Mouse (Mus musculus) lung, postnatal 36 days (tissue): ENCODE measurements around the gene Ppfibp1.
"Not testable (repeated sequence)": the region's sequence is repeated elsewhere in the genome, so short reads cannot be mapped to it uniquely, and the experiment has no call there.

Experiments used
- DNase-seq: peaks from one replicate; pipeline ENCODE4 v3.0.0; 2022; ENCODE audit warnings: mixed read lengths

The Ppfibp1 gene

DNA sequence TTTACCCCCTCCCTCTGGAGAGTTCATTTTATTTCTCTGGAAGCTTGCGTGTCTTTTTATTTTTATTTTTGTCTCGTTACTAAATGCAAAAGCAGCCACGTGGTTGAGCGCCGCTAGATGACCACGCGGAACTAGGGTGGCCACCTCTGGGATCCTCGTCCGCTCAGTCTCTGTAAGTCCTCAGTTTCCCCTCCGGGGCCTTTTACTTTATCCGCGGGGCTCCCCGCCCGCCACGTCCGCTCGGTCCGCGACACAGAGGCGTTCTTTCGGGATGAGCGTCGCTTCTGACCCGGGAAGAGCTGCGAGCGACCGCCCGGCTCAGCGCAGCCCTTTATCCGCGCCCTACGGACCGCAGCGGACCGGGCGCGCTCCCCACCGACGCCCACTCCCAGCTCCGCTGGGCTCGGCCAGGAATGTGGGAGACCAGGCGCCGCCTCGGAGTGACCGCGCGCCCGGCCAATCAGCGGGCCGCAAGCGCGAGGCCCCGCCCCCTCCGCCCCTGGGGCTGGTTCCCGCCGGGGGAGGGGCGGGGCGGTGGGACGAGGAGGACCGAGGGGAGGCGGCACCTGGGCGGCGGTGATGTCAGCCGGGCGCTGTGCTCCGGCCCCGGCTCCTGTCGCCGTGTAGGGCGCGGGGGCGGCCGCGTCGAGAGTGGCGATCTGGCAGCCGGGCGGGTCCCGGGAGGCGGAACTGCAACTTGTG is at the start of gene Ppfibp1:
Gene Ppfibp1 (plus strand): TSS at position 530 of the 702 bp plus-strand sequence.
- peak; percentile 96 for DNase-seq

DNA sequence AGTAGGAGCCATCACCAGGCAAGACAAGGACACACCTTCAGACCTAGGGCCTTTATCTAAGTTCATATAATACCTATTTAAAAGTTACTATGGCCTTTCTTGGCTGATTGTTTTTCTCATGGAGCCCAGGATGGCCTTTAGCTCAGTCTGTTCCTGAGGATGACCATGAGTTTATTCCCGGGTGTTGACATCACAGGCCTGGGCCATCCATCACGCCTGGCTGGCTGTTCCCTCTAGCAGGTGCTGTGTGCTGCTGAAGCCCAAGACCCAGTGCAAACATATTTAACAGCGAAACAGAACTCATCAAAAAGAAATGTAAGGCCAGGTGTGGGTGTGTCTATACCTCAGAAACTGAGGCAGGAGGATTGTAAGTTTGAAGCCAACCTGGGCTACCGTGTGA is 49.4 kb upstream of the Ppfibp1 start:
- no peak for DNase-seq

DNA sequence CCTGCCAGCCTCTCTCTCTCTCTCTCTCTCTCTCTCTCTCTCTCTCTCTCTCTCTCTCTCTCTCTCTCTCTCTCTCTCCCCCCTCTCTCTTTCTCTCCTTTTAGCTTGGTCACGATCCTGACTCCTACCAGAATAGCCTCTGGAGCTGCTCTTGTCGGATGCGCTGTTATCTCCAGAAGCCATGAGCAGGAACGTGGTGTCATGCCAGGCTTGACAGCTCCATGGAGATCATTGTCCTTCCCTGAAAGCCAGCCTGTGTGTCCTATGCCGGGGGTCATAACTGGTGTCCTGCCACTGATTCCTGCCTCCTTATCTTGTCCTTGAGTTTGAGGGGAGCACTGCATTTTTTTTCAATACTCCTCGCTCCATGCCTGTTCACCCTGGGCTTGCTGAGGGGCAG is 43.4 kb upstream of the Ppfibp1 start:
- DNase-seq: no peak

DNA sequence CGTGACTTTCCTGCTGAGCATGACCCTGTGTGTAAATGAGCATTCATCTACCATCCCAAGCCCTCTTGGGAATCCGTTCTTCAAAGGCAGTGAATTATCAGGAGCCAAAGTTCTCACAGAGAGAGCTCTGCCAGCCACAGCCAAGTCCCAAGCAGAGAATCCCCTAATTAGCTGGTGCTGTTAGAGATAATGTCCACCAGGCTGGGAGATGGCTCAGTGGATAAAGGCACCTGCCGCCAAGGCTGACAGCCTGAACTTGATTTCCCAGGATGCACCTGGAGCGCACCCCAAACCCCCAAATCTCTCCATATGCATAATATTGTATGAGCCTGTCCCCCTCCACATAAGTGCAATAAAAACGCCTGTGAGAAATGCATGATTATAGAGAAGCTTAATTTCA is 42.9 kb upstream of the Ppfibp1 start:
- DNase-seq: no peak

DNA sequence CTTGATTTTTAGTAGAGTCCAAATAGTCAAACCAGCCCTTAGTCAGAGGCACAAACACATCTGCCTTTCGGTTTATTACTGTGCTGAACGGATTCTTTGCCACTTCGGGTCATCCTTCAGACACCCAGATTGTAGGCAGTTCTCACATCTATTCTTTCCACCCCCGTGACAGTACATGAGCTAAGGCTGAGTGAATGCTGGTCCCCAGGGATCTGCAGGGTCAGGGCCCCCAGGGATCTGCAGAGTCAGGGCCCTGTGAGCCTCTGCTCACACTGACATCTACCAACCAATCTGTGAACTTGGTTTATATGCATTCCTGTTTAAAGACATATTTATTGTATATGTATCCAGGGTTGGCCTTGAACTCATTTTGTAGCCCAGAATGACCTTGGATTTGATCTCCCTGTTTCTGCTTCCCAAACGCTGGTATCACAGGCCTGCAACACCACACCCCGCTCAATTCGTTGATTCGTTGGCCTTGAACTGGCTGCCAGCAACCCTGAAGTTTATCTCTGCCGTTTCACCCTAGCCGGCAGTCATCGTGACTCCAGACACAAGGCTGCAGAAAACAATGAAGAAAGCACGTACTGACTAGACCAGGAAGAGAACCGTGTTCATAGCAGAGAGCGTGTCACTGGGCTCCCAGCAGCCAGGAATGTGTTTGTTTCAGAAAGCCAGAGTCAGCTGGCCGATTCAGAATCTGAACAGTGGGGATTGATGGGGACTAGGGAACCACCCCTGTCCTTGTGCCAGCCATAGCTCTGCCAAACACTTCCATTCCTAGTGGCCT is 42.1 kb upstream of the Ppfibp1 start:
- peak; percentile 43 for DNase-seq

GRCm38 (mm10) chr6:146847402-146847801 is 40.9 kb upstream of the Ppfibp1 start:
- no peak for DNase-seq

- DNase-seq: no peak
Observed at GRCm38 (mm10) chr6:146848281-146848680, 40.0 kb upstream of the Ppfibp1 start.

- DNase-seq: no peak
Observed at GRCm38 (mm10) chr6:146850050-146850449, 38.2 kb upstream of the Ppfibp1 start, which contains the start of gene Smco2. Gene Smco2 (plus strand): TSS chr6:146850104.

DNA sequence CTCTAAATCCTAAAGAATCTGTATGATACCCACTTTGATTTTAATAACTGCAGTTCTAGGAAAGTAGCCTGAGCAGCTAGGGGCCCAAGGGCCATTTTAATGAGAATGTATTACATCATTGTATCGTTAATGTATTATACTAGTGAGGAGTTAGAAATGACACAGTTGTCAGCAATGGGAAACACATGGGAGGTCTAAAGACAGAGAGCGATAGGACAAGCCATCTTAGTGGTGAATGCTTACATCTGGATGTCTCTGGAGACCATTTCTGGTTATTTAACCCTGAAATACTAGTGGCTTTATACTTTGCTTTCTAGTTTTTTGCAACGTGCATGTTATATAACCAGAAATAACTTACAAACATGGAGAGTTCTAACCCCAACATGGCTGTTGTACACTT is 36.4 kb upstream of the Ppfibp1 start:
- no peak for DNase-seq

GRCm38 (mm10) chr6:146852739-146853138 is 35.5 kb upstream of the Ppfibp1 start:
- no peak for DNase-seq

DNA sequence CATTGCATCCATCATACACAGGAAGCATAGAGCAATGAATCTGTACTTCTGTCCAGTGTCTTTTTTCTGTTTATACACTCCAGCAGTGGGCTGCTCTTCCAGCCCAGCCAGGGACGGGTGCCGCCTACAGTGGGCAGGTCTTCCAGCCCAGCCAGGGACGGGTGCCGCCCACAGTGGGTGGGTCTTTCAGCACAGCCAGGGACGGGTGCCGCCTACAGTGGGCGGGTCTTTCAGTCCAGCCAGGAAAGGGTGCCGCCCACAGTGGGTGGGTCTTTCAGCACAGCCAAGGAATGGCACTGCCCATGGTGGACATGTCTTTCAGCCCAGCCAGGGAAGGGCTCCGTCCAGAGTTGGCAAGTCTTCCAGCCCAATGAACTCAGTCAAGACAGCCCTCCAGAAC is 33.1 kb upstream of the Ppfibp1 start:
- no peak for DNase-seq

DNA sequence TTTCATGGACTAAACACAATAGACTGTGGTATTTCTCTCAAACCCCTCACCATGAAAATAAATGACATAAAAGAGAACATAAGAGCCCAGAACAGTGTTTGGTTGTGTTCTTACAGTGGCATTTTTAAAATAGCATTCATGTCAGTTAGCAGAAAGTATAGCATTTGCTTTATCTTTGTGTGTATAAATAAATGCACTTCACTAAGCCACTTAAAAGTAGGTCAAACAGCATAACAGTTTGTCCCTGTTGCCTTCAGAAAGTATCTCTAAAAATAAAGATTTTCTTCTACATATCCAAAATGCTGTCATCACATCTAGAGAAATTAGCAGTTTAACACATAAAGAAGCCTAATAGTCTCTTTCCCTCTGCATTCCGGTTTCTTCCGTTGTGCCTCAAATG is 30.9 kb upstream of the Ppfibp1 start:
- no peak for DNase-seq

DNA sequence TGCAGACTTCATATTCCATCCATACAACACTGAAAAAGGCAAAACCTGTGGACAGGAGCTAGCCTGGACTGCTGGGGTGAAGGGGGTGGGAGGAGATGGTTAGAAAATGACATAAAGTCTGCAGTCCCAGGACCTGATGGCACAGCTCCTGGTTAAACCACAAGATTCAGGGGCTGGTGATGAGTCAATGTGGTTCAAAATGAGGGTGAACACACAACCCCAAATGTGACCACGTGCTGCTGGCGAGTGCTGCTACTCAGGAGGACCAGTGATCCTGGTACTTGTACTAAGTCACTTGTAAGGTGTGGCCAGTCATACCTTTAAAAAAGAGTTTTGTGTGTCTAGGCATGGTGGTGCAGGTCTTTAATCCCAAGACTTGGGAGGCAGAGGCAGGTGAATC is 25.1 kb upstream of the Ppfibp1 start:
- DNase-seq: no peak

DNA sequence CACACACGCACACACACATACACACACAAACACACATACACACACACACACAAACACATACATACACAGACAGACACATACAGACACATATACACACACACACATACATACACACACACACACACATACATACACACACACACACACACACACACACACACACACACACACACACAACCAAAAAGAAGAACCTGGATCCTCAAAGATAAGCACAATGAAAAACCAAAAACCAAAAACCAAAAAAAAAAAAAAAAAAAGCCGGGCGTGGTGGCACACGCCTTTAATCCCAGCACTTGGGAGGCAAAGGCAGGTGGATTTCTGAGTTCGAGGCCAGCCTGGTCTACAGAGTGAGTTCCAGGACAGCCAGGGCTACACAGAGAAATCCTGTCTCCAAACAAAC is 23.9 kb upstream of the Ppfibp1 start:
- DNase-seq: not testable (repeated sequence)

GRCm38 (mm10) chr6:146865701-146866100 is 22.6 kb upstream of the Ppfibp1 start:
- no peak for DNase-seq

DNA sequence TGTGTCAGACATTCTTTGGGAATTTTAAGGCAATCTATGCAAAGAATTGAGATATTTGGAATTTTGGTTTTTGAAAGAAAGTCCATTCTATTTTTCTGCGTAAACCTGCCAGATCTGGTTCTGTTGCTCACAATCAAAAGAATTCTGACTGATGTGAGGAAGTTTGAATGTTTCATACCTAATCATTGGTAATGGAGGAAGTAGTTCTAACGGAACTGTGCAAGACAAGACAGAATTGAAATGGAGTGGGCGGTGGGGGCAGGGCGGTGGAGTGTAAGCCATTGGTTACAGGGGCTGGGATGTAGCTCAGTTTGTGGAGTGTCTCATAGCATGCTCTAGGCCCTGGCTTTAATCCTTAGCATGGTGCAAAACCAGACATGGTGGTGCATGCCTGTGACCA is 16.3 kb upstream of the Ppfibp1 start:
- DNase-seq: peak; percentile 34

DNA sequence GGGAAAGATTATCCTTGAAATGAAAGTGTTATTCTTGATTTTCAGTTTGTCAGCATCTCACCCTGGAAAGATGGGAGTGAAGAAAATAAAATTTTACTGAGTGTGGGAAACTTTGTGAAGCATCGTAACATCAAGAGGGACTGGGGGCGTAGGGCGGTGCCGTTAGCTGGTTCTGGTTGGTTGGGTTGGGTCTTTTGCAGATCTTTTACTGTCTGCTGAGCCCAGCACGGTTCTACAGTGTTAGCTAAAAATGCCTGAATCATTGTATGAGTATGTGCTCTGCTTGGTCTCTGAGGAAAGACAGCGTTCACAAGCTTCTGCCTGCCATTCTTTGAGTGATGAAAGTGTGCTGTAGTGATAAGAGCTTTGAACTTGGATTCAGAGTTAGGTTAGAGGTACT is 13.9 kb upstream of the Ppfibp1 start:
- no peak for DNase-seq

DNA sequence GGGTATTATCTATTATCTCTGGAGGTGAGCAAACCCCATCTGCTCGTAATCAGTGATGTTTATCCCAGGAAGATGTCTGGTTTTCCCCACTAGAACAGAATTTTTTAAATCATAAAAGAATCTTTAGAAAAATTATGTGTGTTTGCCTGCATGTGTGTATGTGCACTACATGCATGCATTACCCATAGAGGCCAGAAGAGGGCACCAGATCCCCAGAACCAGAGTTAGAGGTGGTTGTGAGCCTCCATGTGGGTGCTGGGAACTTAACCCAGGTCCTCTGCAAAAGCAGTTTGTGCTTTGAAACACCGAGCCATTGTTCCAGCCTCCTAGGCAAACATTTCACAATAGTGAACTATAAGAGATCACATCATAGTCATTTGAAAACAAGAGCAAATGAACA is 11.5 kb upstream of the Ppfibp1 start:
- no peak for DNase-seq

- DNase-seq: no peak
Observed at GRCm38 (mm10) chr6:146877425-146878045, 10.8 kb upstream of the Ppfibp1 start.

GRCm38 (mm10) chr6:146878926-146879325 is 9.4 kb upstream of the Ppfibp1 start:
- no peak for DNase-seq

DNA sequence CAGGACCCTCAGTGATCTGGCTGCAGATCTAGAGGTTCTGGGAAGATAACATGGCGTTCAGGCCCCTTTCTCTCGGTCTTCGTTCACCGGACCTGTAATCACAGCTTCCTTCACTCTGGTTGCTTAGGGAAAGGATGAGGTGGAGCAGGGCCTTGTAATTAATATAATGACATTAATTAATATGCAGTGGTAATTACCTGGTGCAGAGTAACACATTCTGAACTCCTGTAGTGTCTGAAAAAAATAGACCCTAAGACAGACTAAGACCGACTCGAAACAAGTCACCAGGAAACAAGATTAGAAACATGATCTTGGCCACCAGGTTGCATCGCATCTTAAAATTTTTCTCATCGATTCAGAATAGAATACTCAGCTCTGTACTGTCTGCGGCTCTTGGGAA is 8.4 kb upstream of the Ppfibp1 start:
- DNase-seq: no peak

- no peak for DNase-seq
Observed at GRCm38 (mm10) chr6:146880296-146880695, 8.0 kb upstream of the Ppfibp1 start.

- DNase-seq: no peak
Observed at GRCm38 (mm10) chr6:146881896-146882770, 6.2 kb upstream of the Ppfibp1 start.
